Mouse (Mus musculus) C2C12 (cell line): Measurements from ENCODE around the gene Vil1. TPM values are rescaled to one million over a fixed set of nuclear protein-coding genes. Genes with fewer than 3 reads are reported as not detected.

Source experiments
- H3K27me3 ChIP-seq: one replicate; pipeline ENCODE4 v1.6.1; 2011; ENCODE audit not compliant: control insufficient read depth, insufficient read depth, insufficient read length
- H3K36me3 ChIP-seq: one replicate; pipeline ENCODE4 v1.6.1; 2011; ENCODE audit not compliant: control insufficient read depth, insufficient read depth
- H3K4me3 ChIP-seq: one replicate; pipeline ENCODE4 v1.5.1; 2011; ENCODE audit warnings: mild to moderate bottlenecking, control low read depth; ENCODE audit not compliant: poor library complexity, insufficient read depth, severe bottlenecking
- H3K79me2 ChIP-seq: one replicate; pipeline ENCODE4 v1.6.1; 2011; ENCODE audit not compliant: control insufficient read depth, insufficient read depth
- H3K79me3 ChIP-seq: one replicate; pipeline ENCODE4 v1.6.1; 2011; ENCODE audit warnings: low read depth, control low read depth
- H3ac ChIP-seq: one replicate; pipeline ENCODE3; 2011; ENCODE audit warnings: low read depth; ENCODE audit not compliant: control insufficient read depth, insufficient read length
- CEBPB ChIP-seq: IDR thresholded peaks from one replicate; pipeline ENCODE4 v1.6.1; 2011; ENCODE audit warnings: low read depth, mild to moderate bottlenecking, control low read depth, moderate library complexity
- CTCF ChIP-seq: IDR thresholded peaks from one replicate; pipeline ENCODE4 v1.5.1; 2011; ENCODE audit not compliant: control insufficient read depth, insufficient read depth, insufficient read length
- FOSL1 ChIP-seq: IDR thresholded peaks from one replicate; pipeline ENCODE4 v1.8.0; 2011; ENCODE audit warnings: mild to moderate bottlenecking, low read length; ENCODE audit not compliant: poor library complexity, insufficient read depth, severe bottlenecking
- MAX ChIP-seq: IDR thresholded peaks from one replicate; pipeline ENCODE4 v1.6.1; 2011; ENCODE audit warnings: mild to moderate bottlenecking, control low read depth
- MYOD1 ChIP-seq: IDR thresholded peaks from one replicate; pipeline ENCODE4 v1.6.1; 2011; ENCODE audit warnings: low read depth; ENCODE audit not compliant: control insufficient read depth, insufficient read length
- MYOG ChIP-seq: IDR thresholded peaks from one replicate; pipeline ENCODE4 v1.6.1; 2011; ENCODE audit not compliant: control insufficient read depth, insufficient read length; ENCODE audit errors: extremely low read depth
- USF1 ChIP-seq: IDR thresholded peaks from one replicate; pipeline ENCODE4 v1.6.1; 2011; ENCODE audit warnings: low read depth, mild to moderate bottlenecking, control low read depth, moderate library complexity
- polyA plus RNA-seq: library from polyadenylated mRNA; unstranded; fragments of >200 nt; fragmentation: generic; extraction: Trizol; gene quantifications from one replicate; pipeline ENCODE4 v1.2.1, GENCODE M21; 2012; ENCODE audit warnings: missing spikeins

Vil1 gene
- polyA plus RNA-seq, 1 experiment: 0.02 TPM

DNA sequence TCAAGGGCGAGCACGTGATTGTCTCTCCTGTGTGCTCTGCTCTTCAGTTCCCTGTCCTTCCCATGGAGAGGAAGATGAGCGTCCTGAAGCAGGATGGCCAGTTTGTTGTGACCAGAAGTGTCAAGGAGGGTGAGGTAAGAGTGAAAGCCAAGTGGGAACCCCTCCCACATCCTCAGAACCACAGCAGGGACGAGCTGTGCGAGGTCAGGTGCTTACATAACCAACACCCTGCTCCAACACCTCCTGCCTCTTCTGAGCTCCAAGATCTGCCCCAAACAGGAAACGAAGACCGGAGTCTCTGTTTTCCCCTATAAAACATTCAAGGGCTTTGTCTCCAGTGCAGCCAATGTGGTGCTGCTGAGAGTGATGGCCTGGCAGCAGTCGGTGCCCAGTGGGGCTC lies 44.9 kb upstream of the Vil1 start:
- no peak for TF ChIP-seq MAX
- H3K27me3 ChIP-seq: no peaks in the 10 kb centered on the region
- H3K36me3 ChIP-seq: no peaks in the 10 kb centered on the region
- no peak overlapping the region for H3K4me3 ChIP-seq
- no peaks in the 10 kb centered on the region for H3K79me3 ChIP-seq
- H3ac ChIP-seq: no peak overlapping the region
- no peaks in the 10 kb centered on the region for H3K79me2 ChIP-seq

DNA sequence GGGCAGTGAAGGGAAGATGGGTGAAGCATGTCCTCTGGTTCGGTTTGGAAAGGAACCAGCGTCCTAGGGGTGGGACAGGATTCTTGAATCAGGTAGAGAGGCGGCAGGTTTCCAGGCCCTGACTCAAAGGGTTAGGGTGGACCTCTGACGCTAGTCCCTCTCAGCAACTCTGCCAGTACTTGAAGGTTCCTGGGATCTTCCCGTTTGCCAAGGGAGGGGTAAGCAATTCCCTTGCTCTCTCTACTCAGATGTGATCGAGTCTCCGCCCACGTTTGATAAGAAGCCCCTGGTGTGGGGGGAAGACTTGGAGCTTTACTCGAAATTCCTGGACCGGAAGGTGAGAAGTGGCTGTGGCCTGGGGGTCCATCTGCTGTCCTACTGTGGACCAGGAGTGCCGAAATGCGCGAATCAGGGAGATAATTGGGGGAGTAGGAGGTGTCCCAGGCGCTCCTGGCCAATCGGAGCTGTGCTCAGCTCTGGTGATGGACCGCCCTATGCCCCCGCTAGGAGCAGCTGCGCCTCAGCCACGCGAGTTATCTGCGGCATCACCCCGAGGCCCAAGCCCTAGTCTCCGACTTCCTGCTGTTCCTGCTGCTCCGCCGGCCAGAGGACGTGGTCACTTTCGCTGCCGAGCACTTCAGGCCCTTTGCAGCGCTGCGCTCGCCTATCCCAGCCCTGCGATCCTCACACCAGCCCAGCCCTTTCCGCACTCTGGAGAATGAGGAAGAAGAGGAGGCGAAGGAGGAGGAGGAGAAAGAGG lies 41.1 kb upstream of the Vil1 start:
- no peaks in the 10 kb centered on the region for H3K36me3 ChIP-seq
- H3K27me3 ChIP-seq: no peaks in the 10 kb centered on the region
- no peaks in the 10 kb centered on the region for H3K79me2 ChIP-seq
- no peak for TF ChIP-seq MYOD1
- TF ChIP-seq MYOG: no peak
- TF ChIP-seq FOSL1: no peak
- no peak for TF ChIP-seq USF1
- no peak for TF ChIP-seq CEBPB
- TF ChIP-seq CTCF: no peak
- no peak for TF ChIP-seq MAX
- no peak overlapping the region for H3ac ChIP-seq
- H3K4me3 ChIP-seq: no peak overlapping the region
- H3K79me3 ChIP-seq: no peaks in the 10 kb centered on the region

DNA sequence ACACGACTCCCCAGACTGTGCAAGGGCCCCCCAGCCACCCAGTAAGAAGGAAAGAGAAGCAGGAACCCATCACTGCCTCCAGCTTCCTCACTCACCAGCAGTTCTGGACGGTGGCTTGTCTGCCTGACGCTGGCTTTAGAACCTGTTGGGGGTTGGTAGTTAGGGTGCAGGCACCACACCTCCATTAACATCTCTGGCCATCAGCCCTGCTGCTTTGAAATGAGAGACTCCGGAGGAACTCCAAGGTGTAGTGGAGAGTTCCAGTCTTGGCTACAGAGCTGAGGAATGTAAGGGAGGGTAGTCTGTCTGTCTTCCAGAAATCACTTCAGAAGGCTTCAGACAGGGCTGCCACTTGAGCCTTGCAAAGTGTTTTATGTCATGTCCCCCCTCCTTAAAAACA lies 39.1 kb upstream of the Vil1 start:
- Histone ChIP-seq H3K79me3 (no peaks in the 10 kb centered on the region), H3K27me3 (no peaks in the 10 kb centered on the region), H3K79me2 (no peaks in the 10 kb centered on the region), H3K4me3 (no peak overlapping the region), H3K36me3 (no peaks in the 10 kb centered on the region), H3ac (no peak overlapping the region)
- TF ChIP-seq CEBPB (no peak), MAX (no peak), MYOD1 (no peak), CTCF (no peak), FOSL1 (no peak), MYOG (no peak), USF1 (no peak)

- no peaks in the 10 kb centered on the region for H3K79me3 ChIP-seq
- TF ChIP-seq USF1: no peak
- no peak for TF ChIP-seq MYOD1
- TF ChIP-seq FOSL1: no peak
- TF ChIP-seq MAX: no peak
- no peak for TF ChIP-seq CEBPB
- TF ChIP-seq CTCF: no peak
- no peaks in the 10 kb centered on the region for H3K27me3 ChIP-seq
- H3K79me2 ChIP-seq: no peaks in the 10 kb centered on the region
- no peak overlapping the region for H3K4me3 ChIP-seq
- no peak overlapping the region for H3ac ChIP-seq
- no peaks in the 10 kb centered on the region for H3K36me3 ChIP-seq
Observed at GRCm38 (mm10) chr1:74373372-74373771, 35.8 kb upstream of the Vil1 start.

- H3K36me3 ChIP-seq: no peaks in the 10 kb centered on the region
- no peaks in the 10 kb centered on the region for H3K27me3 ChIP-seq
- H3K4me3 ChIP-seq: no peak within 1 kb of the TSS
- H3ac ChIP-seq: no peak within 1 kb of the TSS
- H3K79me3 ChIP-seq: no peaks in the 10 kb centered on the region
- no peaks in the 10 kb centered on the region for H3K79me2 ChIP-seq
- TF ChIP-seq MYOG: no peak
- no peak for TF ChIP-seq CEBPB
- no peak for TF ChIP-seq USF1
- TF ChIP-seq FOSL1: no peak
- TF ChIP-seq MAX: no peak
- no peak for TF ChIP-seq CTCF
- no peak for TF ChIP-seq MYOD1
Observed at GRCm38 (mm10) chr1:74374980-74375379, 34.2 kb upstream of the Vil1 start, which contains the start of gene Slc11a1. TSS of gene Slc11a1 (plus strand) at chr1:74375195.

DNA sequence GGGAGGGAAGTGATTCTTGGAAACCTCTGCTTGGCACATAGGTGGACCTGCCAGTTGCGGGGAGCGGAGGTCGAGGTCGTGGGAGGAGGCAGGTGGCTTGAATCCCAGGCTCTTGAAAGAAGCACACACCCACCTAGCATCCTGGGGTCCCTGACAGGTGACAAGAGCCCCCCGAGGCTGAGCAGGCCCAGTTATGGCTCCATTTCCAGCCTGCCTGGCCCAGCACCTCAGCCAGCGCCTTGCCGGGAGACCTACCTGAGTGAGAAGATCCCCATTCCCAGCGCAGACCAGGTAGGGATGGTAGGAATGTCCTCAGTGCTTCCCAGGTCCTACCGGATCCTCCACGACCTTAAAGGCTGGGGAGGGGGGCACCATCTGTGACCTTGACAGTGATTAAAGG lies 33.6 kb upstream of the Vil1 start:
- H3ac ChIP-seq: no peak overlapping the region

More for the DNA sequence above, 33.6 kb upstream of the Vil1 start:
- Histone ChIP-seq H3K36me3 (no peaks in the 10 kb centered on the region), H3K27me3 (no peaks in the 10 kb centered on the region), H3K79me2 (no peaks in the 10 kb centered on the region), H3K79me3 (no peaks in the 10 kb centered on the region), H3K4me3 (no peak overlapping the region)
- no peak for TF ChIP-seq CEBPB
- no peak for TF ChIP-seq MYOD1
- TF ChIP-seq MAX: no peak
- no peak for TF ChIP-seq FOSL1
- no peak for TF ChIP-seq CTCF
- no peak for TF ChIP-seq USF1
